Mouse (Mus musculus) mouse trophoblast stem cell (cell line): ENCODE results near the gene Chaf1a.
"Not testable (repeated sequence)": the region's sequence is repeated elsewhere in the genome, so short reads cannot be mapped to it uniquely, and the experiment has no call there.

Experiments
- in situ Hi-C, 2 experiments: fragments of 300-500 bp; cut with MseI, MboI; formaldehyde crosslinking; loops; 2 replicates in 1 of 2; 3 replicates in 1 of 2; pipeline ENCODE4 v1.15.1; 2025

Chaf1a gene

DNA sequence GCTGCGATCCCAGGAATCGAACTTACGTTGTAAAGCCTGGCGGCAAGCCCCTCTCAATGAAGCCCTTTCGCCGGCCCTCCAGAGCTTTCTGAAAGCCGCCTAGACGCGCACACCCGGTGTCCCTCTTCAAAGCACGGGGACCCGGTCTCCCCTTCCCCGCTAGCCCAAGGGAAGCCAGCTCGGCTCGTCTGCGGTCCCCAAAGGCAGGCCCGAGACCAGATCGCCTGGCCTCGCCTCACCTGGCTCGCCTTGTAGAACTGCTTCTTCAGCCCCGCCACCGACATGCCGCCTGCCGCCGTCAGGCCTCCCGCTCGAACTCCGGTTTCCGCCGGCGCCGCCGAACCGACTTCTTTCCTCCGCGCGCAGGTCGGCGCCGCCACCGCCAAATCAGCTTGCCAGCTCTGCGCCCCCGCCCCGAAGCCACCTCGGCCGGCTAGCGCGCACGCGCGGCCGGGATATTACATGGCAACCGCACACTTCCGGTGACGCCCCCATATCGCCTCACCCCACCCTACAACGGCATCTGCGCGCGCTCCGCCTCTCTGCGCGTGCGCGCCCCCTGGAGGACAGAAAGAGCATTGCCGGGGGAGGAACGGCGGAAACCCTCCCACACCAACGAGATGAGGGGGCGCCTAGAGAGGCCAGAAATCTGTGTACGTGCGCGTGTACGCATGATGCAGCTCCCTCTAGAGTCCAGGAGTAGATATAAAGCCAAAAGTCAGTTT lies 3.9 kb upstream of the Chaf1a start, which contains the start of gene Sh3gl1:
Gene Sh3gl1 (minus strand): TSS at position 460 of the 725 bp plus-strand sequence.
- in situ Hi-C loops, result no loop called here

DNA sequence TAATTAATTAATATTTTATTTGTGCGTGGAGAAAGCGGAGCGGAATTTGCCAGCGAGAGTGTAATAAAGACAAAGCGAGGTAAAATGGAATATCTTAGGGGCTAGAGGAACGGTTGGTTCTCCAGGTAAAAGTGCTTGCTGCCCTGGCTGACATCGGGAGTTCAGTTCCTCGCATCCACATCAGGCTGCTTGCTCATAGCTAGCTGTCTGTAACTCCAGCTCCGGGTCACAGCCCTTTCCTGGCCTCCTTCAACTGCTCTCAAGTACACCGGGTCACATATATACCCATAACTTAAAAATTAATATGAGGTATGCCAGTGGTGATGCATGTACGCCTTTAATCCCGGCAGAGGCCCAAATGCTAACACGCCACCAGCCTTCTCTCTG lies 3.3 kb upstream of the Chaf1a start:
- in situ Hi-C loops, result no loop called here

DNA sequence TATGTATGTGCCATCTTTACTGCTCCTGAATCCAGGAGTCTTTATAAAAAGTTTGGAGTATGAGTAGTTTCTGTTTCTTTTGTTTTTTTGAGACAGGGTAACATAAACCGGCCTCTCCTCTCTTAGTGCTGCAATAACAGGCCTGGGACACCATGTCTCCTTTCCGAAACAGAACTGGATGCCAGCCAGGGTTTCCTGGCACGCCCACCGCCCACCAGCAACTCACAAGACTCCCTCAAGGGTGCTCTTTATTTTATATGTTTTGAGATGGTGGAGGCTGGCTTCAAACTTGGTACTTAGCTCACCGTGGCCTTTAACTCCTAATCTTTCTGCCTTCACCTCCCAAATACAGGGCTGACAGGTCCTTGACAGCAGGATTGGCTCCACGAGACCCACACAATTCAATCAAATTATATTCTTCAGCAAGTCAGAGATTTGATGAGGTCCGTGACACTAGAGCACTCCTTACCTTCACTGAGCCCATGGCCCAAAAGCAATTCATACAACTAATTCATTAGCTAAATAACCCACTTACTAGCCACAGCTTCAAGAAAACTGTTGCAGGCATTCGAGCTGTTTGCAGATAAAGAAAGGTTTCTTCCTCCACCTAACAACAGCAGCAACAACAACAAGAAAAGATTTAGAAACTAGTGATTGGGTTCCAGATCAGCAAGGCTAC lies 1.5 kb upstream of the Chaf1a start:
- in situ Hi-C loops, result no loop called here

DNA sequence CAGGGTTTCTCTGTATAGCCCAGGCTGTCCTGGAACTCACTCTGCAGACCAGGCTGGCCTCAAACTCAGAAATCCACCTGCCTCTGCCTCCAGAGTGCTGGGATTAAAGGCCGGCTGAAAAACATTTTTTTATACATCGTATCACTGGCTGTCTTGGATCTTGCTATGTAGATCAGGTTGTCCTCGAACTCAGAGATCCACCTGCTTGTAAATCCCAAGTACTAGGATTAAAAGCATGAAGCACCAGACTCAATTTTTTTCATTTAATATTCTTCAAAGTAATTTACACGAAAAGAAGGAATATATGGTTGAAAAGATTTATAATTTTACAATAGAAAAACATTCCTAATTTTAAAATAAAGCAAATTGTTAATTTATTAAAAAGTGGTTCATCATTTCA lies 894 bp upstream of the Chaf1a start:
- in situ Hi-C loops, result no loop called here

DNA sequence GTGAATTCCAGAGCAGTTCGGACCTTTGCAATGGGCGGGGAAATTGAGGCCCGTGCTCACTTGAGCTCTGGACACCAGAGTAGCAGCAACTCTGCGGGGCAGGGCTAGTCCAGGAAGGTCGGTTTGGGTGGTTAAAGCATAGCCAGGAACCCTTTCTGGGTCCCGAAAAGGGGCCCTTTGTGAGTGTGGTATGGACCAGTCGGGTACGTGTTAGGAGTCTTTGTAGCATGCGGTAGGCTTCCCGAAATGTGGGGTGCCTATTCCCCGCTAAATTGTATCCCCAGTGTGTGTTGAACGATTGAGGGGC lies 571 bp downstream of the Chaf1a start:
- in situ Hi-C loops, result no loop called here

DNA sequence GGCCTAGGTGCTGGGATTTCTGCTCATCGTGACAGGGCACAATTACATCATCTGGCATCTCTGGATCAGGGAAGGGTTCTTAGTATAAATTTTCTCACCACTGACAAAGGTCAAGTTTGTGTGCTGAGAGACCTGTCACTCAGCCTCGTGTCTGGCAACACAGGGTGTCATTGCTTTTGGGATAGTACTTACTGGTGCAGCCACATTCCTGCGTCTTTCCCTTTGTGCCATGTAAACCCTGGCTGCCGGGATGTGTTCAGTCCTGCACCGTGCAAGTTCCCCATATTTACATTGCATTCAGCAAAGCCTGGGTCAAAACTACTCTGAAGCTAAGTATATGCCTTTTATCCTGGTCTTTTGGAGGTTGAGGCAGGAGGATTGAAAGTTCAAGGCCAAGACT lies 11.1 kb downstream of the Chaf1a start:
- in situ Hi-C loops, result no loop called here

DNA sequence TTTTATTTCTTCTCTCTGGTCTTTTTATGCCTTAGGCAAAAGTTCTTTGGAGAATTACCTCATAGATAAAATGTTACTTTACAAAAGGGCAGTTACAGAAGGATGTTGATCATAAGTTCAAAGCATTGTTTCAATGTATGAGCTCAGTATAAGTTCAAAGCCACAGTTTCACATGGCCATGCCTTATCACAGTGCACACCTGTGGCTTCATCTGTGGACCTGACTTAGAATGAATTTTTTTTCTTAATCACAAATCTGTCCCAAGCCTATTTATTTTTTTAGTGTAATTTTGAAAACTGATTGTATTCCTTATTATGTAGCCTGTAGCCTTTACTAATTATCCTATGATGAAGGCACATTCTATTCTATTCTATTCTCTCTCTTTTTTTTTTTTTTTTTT lies 14.7 kb downstream of the Chaf1a start:
- in situ Hi-C loops, result no loop called here

DNA sequence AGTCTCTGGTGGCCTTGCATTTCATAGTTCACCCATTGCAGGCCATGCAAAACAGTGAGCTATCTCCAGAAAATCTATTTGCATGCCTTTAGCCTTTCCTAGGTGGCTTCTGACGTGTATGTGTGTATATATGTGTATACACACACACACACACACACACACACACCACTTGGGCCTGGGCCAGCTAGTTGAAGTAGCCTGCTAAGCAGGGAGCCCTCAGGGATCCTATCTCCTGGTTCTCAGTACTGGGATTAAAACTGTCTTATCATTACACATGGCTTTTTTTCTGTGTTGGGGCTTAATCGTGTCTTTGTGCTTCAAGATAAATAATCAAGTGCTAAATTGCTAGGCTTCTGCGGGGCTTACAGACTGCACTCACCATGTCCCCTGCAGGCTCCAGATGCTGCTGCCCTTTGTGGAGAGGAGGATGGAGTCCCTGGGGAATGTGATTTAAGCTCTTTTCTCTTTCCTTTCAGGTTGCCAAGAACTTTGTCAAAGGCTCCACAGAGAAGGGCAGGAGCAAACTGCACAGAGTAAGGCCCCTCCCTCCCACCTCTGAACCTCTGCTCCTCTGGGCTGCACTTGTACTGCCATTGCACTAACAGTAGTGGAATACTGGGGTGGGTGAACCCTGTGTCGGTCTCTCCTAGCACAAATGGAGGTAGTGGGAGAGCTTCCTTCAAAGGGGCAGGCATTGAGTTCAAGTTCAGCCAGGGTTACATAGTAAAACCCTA lies 15.9 kb downstream of the Chaf1a start:
- in situ Hi-C loops, result no loop called here

DNA sequence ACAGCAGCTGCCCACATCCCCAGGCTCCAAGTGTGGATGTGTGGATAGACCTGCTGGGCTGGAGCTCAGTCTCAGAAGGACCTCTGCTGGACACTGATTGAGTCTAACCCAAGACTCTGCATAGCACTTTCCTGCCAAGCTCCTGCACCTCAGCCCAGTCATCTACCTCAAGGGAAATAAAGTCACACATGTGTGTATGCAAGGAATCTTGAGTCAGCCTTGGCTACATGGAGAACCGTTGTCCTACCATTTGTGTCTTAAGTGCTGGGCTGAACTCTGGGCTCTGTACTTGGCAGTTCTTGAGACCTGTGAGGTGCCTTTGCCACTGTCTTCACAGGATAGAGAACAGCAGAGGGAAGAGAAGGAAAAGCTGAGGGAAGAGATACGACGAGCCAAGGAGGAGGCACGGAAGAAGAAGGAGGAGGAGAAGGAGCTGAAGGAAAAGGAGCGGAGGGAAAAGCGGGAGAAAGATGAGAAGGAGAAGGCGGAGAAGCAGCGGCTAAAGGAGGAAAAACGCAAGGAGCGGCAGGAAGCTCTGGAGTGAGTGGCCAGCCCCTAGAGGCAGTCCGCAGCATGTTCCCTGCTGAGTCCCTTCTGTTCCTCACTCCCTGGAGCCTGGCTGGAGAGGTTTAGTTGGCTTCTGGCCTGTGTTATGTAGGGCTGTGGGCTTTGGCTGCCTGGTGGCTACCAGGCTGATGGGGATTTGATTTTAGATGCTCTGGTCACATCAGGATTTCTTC lies 17.3 kb downstream of the Chaf1a start:
- in situ Hi-C loops, result no loop called here

DNA sequence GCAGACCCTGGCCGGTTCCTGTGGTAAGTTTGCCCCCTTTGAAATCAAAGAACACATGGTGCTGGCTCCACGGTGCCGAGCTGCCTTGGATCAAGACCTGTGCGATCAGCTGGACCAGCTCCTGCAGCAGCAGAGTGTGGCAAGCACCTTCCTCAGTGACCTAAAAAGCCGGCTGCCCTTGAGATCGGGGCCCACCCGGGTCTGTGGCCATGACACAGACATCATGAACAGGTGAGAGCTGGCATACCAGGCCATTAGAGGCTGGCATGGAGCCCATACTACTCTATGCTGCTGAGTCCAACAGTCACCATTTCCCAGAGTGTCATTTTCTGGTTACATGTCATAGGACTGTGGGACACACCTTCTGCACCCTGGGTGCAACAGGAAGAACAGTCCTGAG lies 21.8 kb downstream of the Chaf1a start:
- in situ Hi-C loops, result no loop called here

DNA sequence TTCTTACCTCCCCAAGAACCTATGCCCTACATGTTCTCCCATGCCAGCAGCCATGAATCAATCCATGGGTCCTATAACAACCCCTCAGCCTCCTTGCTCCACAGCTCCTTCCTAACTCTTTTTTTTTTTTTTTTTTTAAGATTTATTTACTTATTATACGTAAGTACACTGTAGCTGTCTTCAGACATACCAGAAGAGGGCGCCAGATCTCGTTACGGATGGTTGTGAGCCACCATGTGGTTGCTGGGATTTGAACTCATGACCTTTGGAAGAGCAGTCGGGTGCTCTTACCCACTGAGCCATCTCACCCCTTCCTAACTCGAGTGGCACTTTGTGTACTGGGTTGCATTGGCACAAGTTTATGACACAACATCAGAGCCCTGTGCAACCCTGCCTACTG lies 25.5 kb downstream of the Chaf1a start:
- in situ Hi-C loops, result not testable (repeated sequence)

DNA sequence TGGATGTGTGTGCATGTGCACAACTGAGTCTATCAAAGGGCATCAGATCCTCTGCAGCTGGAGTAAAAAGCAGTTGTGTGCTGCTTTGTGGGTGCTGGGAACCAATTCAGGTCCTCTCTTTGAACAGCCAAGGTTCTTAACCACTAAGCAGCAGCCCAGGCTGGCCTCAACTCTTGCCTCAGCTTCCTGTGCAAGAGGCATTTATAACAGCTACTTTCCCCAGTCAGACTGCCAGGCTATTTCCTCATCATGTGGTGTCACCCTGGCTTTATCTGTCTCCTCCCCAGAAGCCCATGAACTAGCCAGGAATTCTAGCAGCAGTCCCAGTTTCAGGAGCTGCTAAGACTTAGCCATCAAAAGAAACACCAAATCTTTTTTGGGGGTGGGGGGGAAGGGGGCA lies 26.2 kb downstream of the Chaf1a start:
- in situ Hi-C loops, result no loop called here

DNA sequence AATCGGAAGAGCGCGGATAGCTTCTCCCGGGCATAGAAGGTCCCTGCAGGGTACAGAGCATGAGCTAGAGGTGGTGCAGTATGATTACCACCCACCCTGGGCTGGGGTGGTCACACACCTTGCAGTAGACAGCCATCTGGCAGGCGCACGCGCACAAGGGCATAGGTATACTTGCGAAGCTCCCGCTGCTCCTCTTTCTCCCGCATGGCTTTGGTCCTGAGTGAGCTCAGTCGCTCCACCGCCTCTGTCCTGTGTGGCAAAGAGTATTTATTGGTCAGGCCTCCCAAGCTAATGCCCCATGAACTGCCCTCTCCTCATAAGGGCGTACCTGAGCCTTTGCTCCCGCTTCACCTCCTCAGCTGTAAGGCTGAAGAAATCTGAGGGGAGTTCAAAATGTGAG lies 28.8 kb downstream of the Chaf1a start:
- in situ Hi-C loops, result no loop called here

DNA sequence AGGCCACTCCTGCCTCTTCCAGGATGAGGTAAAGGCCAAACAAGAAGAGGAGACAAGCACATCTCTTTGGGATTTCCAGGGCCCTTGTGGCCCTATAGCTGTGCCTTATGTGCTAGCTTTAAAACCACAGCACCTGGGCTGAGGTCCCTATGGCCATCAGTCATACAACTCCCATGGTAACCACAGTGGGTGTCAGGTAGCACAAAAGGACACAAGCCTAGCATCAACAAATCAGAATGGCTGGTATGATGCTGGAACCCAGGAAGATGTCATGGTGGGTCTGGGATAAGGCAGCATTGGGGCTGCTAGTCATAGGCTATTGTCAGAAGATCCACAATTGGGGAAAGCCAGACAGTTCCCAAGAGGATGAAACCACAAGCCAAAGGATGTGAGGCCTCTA lies 30.9 kb downstream of the Chaf1a start:
- in situ Hi-C loops, result no loop called here

DNA sequence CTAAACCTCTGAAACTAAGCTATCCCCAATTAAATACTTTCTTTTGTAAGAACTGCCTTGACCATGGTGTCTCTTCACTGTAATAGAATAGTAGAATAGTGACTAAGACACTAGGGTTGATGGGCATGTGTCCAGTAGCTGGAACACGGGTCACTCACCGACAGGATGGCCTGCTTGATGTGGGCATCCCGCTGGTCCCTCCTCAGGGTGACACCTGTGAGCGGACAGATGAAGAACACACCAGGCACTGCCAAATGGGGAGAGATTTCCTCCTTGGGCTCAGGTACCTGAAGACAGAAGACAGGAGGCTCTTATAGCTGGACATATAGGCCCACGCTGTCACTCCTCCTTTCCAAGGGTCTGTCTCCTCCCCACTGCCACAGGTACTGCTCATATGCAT lies 32.0 kb downstream of the Chaf1a start:
- in situ Hi-C loops, result no loop called here

DNA sequence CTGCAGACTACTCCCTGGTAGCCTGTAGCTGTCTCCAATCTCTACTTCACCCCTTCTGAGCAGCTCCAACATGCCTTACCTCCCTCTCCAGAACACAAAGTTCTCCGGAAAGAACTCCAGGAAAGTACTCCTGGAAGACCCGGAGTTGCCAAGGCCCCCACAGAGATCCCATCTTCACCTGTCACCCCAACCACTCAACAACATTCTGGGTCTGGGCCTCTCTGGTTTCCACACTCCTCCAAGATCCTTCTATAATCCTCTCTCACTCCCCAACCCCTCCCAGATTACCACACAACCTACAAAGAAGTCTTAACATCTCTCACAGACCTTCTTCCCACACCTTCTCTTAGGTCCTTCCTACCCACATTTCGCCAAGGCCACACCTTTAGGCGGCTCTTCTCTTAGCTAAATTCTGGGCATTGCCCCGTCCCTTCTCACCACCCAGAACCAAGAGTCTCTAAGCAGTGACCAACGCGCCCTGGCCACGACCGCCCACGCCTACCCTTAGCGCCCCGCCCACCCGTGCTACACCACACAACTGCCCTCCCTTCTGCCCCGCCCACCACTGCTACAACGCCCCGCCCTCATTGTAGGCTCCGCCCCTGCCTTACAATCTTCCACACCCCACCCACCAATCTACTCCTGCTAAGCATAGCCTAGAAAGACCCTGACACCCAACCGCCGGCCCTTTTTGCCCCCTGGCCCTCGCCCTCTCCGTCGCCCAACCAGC lies 34.0 kb downstream of the Chaf1a start:
- in situ Hi-C loops, result no loop called here

DNA sequence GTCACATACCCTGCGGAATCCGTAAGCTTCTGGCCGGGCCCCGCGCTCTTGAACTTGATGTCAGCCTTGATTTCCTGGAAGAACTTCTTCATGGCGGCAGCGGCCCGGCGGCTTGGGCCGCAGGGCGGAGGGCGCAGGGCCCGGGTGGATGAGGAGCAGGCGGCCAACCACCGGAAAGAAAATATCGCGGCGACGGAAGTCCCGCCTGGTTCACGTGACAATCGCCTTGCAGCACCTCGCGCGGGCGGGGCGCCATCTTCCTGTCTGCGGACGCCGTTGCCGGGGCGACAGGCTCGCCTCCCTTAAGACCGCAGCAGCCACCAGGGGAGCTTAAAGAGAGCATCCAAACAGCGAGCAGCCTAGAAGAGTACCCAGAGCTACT lies 34.6 kb downstream of the Chaf1a start, which contains the start of gene Ubxn6:
Gene Ubxn6 (minus strand): TSS at position 202 of the 382 bp plus-strand sequence.
- in situ Hi-C loops, result no loop called here

DNA sequence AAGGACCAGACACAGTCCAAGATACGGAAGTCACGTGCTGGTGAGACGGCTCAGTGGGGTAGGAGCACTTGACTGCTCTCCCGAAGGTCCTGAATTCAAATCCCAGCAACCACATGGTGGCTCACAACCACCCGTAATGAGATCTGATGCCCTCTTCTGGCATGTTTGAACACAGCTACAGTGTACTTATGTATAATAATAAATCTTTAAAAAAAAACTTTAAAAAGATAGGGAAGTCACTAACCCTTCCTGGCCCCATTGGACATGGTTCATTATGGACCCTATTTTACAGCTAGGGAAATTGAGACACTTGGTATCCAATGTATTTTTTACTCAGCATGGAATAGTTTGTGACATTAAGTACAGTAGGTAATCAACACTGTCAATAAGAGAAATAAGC lies 37.3 kb downstream of the Chaf1a start:
- in situ Hi-C loops, result no loop called here

DNA sequence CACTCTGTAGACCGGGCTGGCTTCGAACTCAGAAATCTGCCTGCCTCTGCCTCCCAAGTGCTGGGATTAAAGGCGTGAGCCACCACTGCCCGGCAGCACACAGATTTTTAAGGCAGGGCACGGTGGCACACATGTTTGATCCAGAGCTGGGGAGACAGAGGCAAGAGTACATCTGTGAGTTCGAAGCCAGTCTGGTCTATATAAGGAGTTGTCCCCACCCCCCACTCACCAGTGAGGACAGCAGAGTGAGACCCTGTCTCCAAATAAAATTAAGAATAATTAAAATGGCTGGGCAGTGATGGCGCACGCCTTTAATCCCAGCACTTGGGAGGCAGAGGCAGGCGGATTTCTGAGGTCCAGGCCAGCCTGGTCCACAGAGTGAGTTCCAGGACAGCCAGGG lies 38.1 kb downstream of the Chaf1a start:
- in situ Hi-C loops, result not testable (repeated sequence)

DNA sequence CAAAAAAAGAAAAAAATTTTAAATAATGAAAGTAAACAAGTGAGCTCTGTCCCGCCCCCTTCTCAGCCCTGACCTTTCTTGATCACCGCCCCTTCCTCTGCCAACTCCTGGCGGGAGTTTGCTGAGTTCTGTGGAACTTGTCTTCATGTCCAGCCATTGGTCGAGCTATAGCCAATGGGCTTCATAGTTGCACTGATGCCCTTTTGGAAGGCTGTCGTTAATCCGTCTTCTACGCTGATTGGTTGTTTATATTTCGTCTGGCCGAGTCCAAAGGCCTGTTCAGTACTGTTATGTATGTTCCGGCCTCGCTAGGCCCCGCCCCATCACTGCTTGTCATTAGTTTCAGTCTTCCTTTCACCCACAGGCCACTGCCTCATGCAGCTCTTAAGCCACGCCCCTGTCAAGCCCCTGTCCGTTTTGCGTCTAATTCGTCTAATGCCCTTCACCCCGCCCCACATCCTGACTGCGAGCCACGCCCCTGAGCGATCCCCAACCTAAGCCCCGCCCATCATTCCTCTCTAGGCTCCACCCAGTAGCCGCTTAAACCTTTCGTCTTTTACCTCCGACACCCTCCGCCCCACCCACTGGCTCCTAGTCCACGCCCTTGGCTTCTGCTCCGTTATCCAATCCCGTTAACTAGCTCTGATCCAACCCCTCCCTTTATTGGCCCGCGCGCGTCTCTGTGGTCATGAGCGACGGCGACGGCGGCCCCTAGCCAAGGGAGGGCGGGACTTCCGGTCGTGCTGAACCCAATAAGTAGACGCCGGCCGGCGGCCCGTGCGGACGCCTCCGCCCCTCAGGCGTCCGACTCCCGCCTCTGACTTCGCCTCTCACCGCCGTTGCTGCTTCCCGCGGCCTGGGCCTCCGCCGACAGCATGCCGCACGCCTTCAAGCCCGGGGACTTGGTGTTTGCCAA lies 38.9 kb downstream of the Chaf1a start, which contains the start of gene Hdgfl2:
Gene Hdgfl2 (plus strand): TSS at position 755 of the 916 bp plus-strand sequence.
- in situ Hi-C loops, result no loop called here
